Mouse (Mus musculus): ENCODE measurements around the gene Prkag3. TPM values are rescaled to one million over a fixed set of nuclear protein-coding genes. Genes with fewer than 3 reads are reported as not detected.

The Prkag3 gene
- total and polyA plus RNA-seq, 2 experiments = 0.28 TPM; not detected in 1

GRCm38 (mm10) chr1:74740846-74741245 lies 8.2 kb downstream of the Prkag3 start:
- H3K36me3 ChIP-seq (ENCODE audit: control insufficient read depth, insufficient read depth, low read length) = peaks cover 27% of the 10 kb centered on the region
- no peak overlapping the region for H3K9ac ChIP-seq (ENCODE audit: low read depth, low read length)
- H3K27ac ChIP-seq (replicated peaks; ENCODE audit: insufficient read depth, low read depth, low read length) = no peak overlapping the region
- DNase-seq (ENCODE audit: extremely low read depth, low read depth, low spot score) = no peak
- TF ChIP-seq CTCF (IDR thresholded peaks at IDR 0.05; ENCODE audit: low read depth, low read length) (no peak), POLR2A (IDR thresholded peaks at IDR 0.05; ENCODE audit: extremely low read depth, insufficient read depth, low read length) (no peak)
- H3K4me3 ChIP-seq (ENCODE audit: insufficient read depth, low read depth, low read length) = no peak overlapping the region
- WGBS = 56% methylated on average over 7 of the region's 7 CpGs
- no peaks in the 10 kb centered on the region for H3K4me1 ChIP-seq (ENCODE audit: control insufficient read depth, insufficient read depth, low read length)
- no peaks in the 10 kb centered on the region for H3K79me2 ChIP-seq (ENCODE audit: control insufficient read depth, insufficient read depth, low read length)
- no peaks in the 10 kb centered on the region for H3K27me3 ChIP-seq (ENCODE audit: control insufficient read depth, insufficient read depth, low read length)

- Histone ChIP-seq H3K4me1 (ENCODE audit: control insufficient read depth, insufficient read depth, low read length) (no peaks in the 10 kb centered on the region), H3K79me2 (ENCODE audit: control insufficient read depth, insufficient read depth, low read length) (no peaks in the 10 kb centered on the region), H3K4me3 (ENCODE audit: insufficient read depth, low read depth, low read length) (no peak overlapping the region), H3K27me3 (ENCODE audit: control insufficient read depth, insufficient read depth, low read length) (no peaks in the 10 kb centered on the region), H3K27ac (replicated peaks; ENCODE audit: insufficient read depth, low read depth, low read length) (no peak overlapping the region), H3K36me3 (ENCODE audit: control insufficient read depth, insufficient read depth, low read length) (peaks cover 56% of the 10 kb centered on the region), H3K9ac (ENCODE audit: low read depth, low read length) (no peak overlapping the region)
- TF ChIP-seq POLR2A (IDR thresholded peaks at IDR 0.05; ENCODE audit: extremely low read depth, insufficient read depth, low read length) (no peak), CTCF (IDR thresholded peaks at IDR 0.05; ENCODE audit: low read depth, low read length) (no peak)
- DNase-seq (ENCODE audit: extremely low read depth, low read depth, low spot score) = no peak
- WGBS = 54% methylated on average over 7 of the region's 7 CpGs
These were observed 11.5 kb downstream of the Prkag3 start for GRCm38 (mm10) chr1:74737500-74737899.

GRCm38 (mm10) chr1:74736977-74737376 lies 12.0 kb downstream of the Prkag3 start:
- Histone ChIP-seq H3K4me1 (ENCODE audit: control insufficient read depth, insufficient read depth, low read length) (no peaks in the 10 kb centered on the region), H3K4me3 (ENCODE audit: insufficient read depth, low read depth, low read length) (no peak overlapping the region), H3K36me3 (ENCODE audit: control insufficient read depth, insufficient read depth, low read length) (peaks cover 62% of the 10 kb centered on the region), H3K79me2 (ENCODE audit: control insufficient read depth, insufficient read depth, low read length) (no peaks in the 10 kb centered on the region), H3K27ac (replicated peaks; ENCODE audit: insufficient read depth, low read depth, low read length) (no peak overlapping the region), H3K9ac (ENCODE audit: low read depth, low read length) (no peak overlapping the region), H3K27me3 (ENCODE audit: control insufficient read depth, insufficient read depth, low read length) (no peaks in the 10 kb centered on the region)
- TF ChIP-seq CTCF (IDR thresholded peaks at IDR 0.05; ENCODE audit: low read depth, low read length) = no peak
- no peak for TF ChIP-seq POLR2A (IDR thresholded peaks at IDR 0.05; ENCODE audit: extremely low read depth, insufficient read depth, low read length)
- WGBS = 87% methylated on average over 12 of the region's 12 CpGs
- DNase-seq (ENCODE audit: extremely low read depth, low read depth, low spot score) = no peak

- Histone ChIP-seq H3K9ac (ENCODE audit: low read depth, low read length) (no peak overlapping the region), H3K27me3 (ENCODE audit: control insufficient read depth, insufficient read depth, low read length) (no peaks in the 10 kb centered on the region), H3K4me3 (ENCODE audit: insufficient read depth, low read depth, low read length) (no peak overlapping the region), H3K4me1 (ENCODE audit: control insufficient read depth, insufficient read depth, low read length) (peaks cover 8% of the 10 kb centered on the region), H3K27ac (replicated peaks; ENCODE audit: insufficient read depth, low read depth, low read length) (0 out of 2 replicates have a peak overlapping the region, but pooled peaks have one; percentile 23), H3K36me3 (ENCODE audit: control insufficient read depth, insufficient read depth, low read length) (peaks cover 42% of the 10 kb centered on the region), H3K79me2 (ENCODE audit: control insufficient read depth, insufficient read depth, low read length) (peaks cover 15% of the 10 kb centered on the region; the same call in 1 of the 2 replicates)
- DNase-seq (ENCODE audit: extremely low read depth, low read depth, low spot score) = no peak
- 77% methylated on average over 8 of the region's 8 CpGs for WGBS
- no peak for TF ChIP-seq POLR2A (IDR thresholded peaks at IDR 0.05; ENCODE audit: extremely low read depth, insufficient read depth, low read length)
- TF ChIP-seq CTCF (IDR thresholded peaks at IDR 0.05; ENCODE audit: low read depth, low read length) = no peak
These were observed 20.6 kb downstream of the Prkag3 start for GRCm38 (mm10) chr1:74728446-74728845.

- Histone ChIP-seq H3K27ac (replicated peaks; ENCODE audit: insufficient read depth, low read depth, low read length) (no peak overlapping the region; the same call in 1 of the 2 replicates), H3K4me3 (ENCODE audit: insufficient read depth, low read depth, low read length) (no peak overlapping the region), H3K36me3 (ENCODE audit: control insufficient read depth, insufficient read depth, low read length) (peaks cover 32% of the 10 kb centered on the region), H3K9ac (ENCODE audit: low read depth, low read length) (no peak overlapping the region), H3K27me3 (ENCODE audit: control insufficient read depth, insufficient read depth, low read length) (no peaks in the 10 kb centered on the region), H3K4me1 (ENCODE audit: control insufficient read depth, insufficient read depth, low read length) (peaks cover 23% of the 10 kb centered on the region), H3K79me2 (ENCODE audit: control insufficient read depth, insufficient read depth, low read length) (peaks cover 26% of the 10 kb centered on the region; the same call in 1 of the 2 replicates)
- DNase-seq (ENCODE audit: extremely low read depth, low read depth, low spot score) = no peak
- 49% methylated on average over 5 of the region's 5 CpGs for WGBS
- TF ChIP-seq POLR2A (IDR thresholded peaks at IDR 0.05; ENCODE audit: extremely low read depth, insufficient read depth, low read length) (no peak), CTCF (IDR thresholded peaks at IDR 0.05; ENCODE audit: low read depth, low read length) (no peak)
These were observed 22.3 kb downstream of the Prkag3 start for GRCm38 (mm10) chr1:74726674-74727073.

- 22% methylated on average over 5 of the region's 5 CpGs for WGBS
- peak; percentile 64 for DNase-seq (ENCODE audit: extremely low read depth, low read depth, low spot score)
- peak overlapping the region; percentile 30; the same call in 1 of the 2 replicates for H3K27ac ChIP-seq (replicated peaks; ENCODE audit: insufficient read depth, low read depth, low read length)
These were observed 22.9 kb downstream of the Prkag3 start for GRCm38 (mm10) chr1:74726114-74726513.

More at GRCm38 (mm10) chr1:74726114-74726513, 22.9 kb downstream of the Prkag3 start:
- Histone ChIP-seq H3K4me1 (ENCODE audit: control insufficient read depth, insufficient read depth, low read length) (peaks cover 24% of the 10 kb centered on the region), H3K36me3 (ENCODE audit: control insufficient read depth, insufficient read depth, low read length) (peaks cover 30% of the 10 kb centered on the region), H3K4me3 (ENCODE audit: insufficient read depth, low read depth, low read length) (no peak overlapping the region), H3K27me3 (ENCODE audit: control insufficient read depth, insufficient read depth, low read length) (no peaks in the 10 kb centered on the region), H3K9ac (ENCODE audit: low read depth, low read length) (no peak overlapping the region; the same call in 1 of the 2 replicates), H3K79me2 (ENCODE audit: control insufficient read depth, insufficient read depth, low read length) (peaks cover 26% of the 10 kb centered on the region; the same call in 1 of the 2 replicates)
- TF ChIP-seq CTCF (IDR thresholded peaks at IDR 0.05; ENCODE audit: low read depth, low read length) = no peak
- no peak for TF ChIP-seq POLR2A (IDR thresholded peaks at IDR 0.05; ENCODE audit: extremely low read depth, insufficient read depth, low read length)

Data from liver, adult 2 months (tissue).